Mouse (Mus musculus): ENCODE measurements around the gene Tmem44. TPM values are rescaled to one million over a fixed set of nuclear protein-coding genes. Genes with fewer than 3 reads are reported as not detected.
"Not testable (repeated sequence)": the region's sequence is repeated elsewhere in the genome, so short reads cannot be mapped to it uniquely, and the experiment has no call there.

The Tmem44 gene
- polyA plus RNA-seq, 1 experiment from 2014 or later: 76.4 TPM

- Histone ChIP-seq H3K36me3 (replicated peaks; ENCODE audit: control insufficient read depth, insufficient read depth) (no peaks in the 10 kb centered on the region), H3K4me1 (replicated peaks; ENCODE audit: control insufficient read depth, insufficient read depth, low read length) (no peaks in the 10 kb centered on the region), H3K27me3 (ENCODE audit: control insufficient read depth, insufficient read depth, low read length) (no peaks in the 10 kb centered on the region), H3K9ac (no peak overlapping the region), H3K27ac (no peak overlapping the region), H3K9me3 (ENCODE audit: control insufficient read depth, low read length) (0 out of 2 replicates have a peak, but pooled peaks cover 3% of the 10 kb centered on the region), H3K4me2 (replicated peaks) (no peak overlapping the region), H3K4me3 (replicated peaks; ENCODE audit: low read length) (no peak overlapping the region)
- no peak for ATAC-seq (ENCODE audit: low FRiP score)
- no peak for DNase-seq (ENCODE audit: low spot score)
- WGBS: 68% methylated on average over 5 of the region's 5 CpGs
These were observed 78.2 kb downstream of the Tmem44 start for GRCm38 (mm10) chr16:30472447-30472846.

GRCm38 (mm10) chr16:30471912-30472311 is 78.7 kb downstream of the Tmem44 start:
- no peak overlapping the region for H3K27ac ChIP-seq
- no peak overlapping the region for H3K4me3 ChIP-seq (replicated peaks; ENCODE audit: low read length)
- no peaks in the 10 kb centered on the region for H3K4me1 ChIP-seq (replicated peaks; ENCODE audit: control insufficient read depth, insufficient read depth, low read length)
- no peaks in the 10 kb centered on the region for H3K27me3 ChIP-seq (ENCODE audit: control insufficient read depth, insufficient read depth, low read length)
- H3K36me3 ChIP-seq (replicated peaks; ENCODE audit: control insufficient read depth, insufficient read depth): no peaks in the 10 kb centered on the region
- WGBS: 92% methylated on average over 2 of the region's 2 CpGs
- DNase-seq (ENCODE audit: low spot score) (no peak), ATAC-seq (ENCODE audit: low FRiP score) (no peak)
- no peak overlapping the region for H3K4me2 ChIP-seq (replicated peaks)
- H3K9me3 ChIP-seq (ENCODE audit: control insufficient read depth, low read length): no peaks in the 10 kb centered on the region
- no peak overlapping the region for H3K9ac ChIP-seq

- ATAC-seq (ENCODE audit: low FRiP score) (no peak), DNase-seq (ENCODE audit: low spot score) (no peak)
- no peaks in the 10 kb centered on the region for H3K9me3 ChIP-seq (ENCODE audit: control insufficient read depth, low read length)
- no peak overlapping the region for H3K4me3 ChIP-seq (replicated peaks; ENCODE audit: low read length)
- H3K4me2 ChIP-seq (replicated peaks): no peak overlapping the region
- H3K27me3 ChIP-seq (ENCODE audit: control insufficient read depth, insufficient read depth, low read length): no peaks in the 10 kb centered on the region
- H3K9ac ChIP-seq: no peak overlapping the region
- H3K36me3 ChIP-seq (replicated peaks; ENCODE audit: control insufficient read depth, insufficient read depth): no peaks in the 10 kb centered on the region
- H3K4me1 ChIP-seq (replicated peaks; ENCODE audit: control insufficient read depth, insufficient read depth, low read length): no peaks in the 10 kb centered on the region
- H3K27ac ChIP-seq: no peak overlapping the region
- 95% methylated on average over 6 of the region's 6 CpGs for WGBS
These were observed 81.7 kb downstream of the Tmem44 start for GRCm38 (mm10) chr16:30468944-30469343.

- 0 out of 2 replicates have a peak, but pooled peaks cover 4% of the 10 kb centered on the region for H3K9me3 ChIP-seq (ENCODE audit: control insufficient read depth, low read length)
- no peak overlapping the region for H3K9ac ChIP-seq
- no peaks in the 10 kb centered on the region for H3K36me3 ChIP-seq (replicated peaks; ENCODE audit: control insufficient read depth, insufficient read depth)
- no peak overlapping the region for H3K4me3 ChIP-seq (replicated peaks; ENCODE audit: low read length)
- H3K4me1 ChIP-seq (replicated peaks; ENCODE audit: control insufficient read depth, insufficient read depth, low read length): no peaks in the 10 kb centered on the region
- H3K27me3 ChIP-seq (ENCODE audit: control insufficient read depth, insufficient read depth, low read length): no peaks in the 10 kb centered on the region
- ATAC-seq (ENCODE audit: low FRiP score) (no peak), DNase-seq (ENCODE audit: low spot score) (no peak)
- H3K27ac ChIP-seq: no peak overlapping the region
- H3K4me2 ChIP-seq (replicated peaks): no peak overlapping the region
- WGBS: 75% methylated on average over 5 of the region's 5 CpGs
These were observed 84.9 kb downstream of the Tmem44 start for GRCm38 (mm10) chr16:30465680-30466298.

- WGBS: 92% methylated on average over 3 of the region's 3 CpGs
- not testable (repeated sequence) for H3K36me3 ChIP-seq (replicated peaks; ENCODE audit: control insufficient read depth, insufficient read depth)
These were observed 85.9 kb downstream of the Tmem44 start for GRCm38 (mm10) chr16:30464742-30465141.

More at GRCm38 (mm10) chr16:30464742-30465141, 85.9 kb downstream of the Tmem44 start:
- H3K4me2 ChIP-seq (replicated peaks); H3K27ac ChIP-seq; DNase-seq (ENCODE audit: low spot score); H3K4me3 ChIP-seq (replicated peaks; ENCODE audit: low read length); H3K27me3 ChIP-seq (ENCODE audit: control insufficient read depth, insufficient read depth, low read length); ATAC-seq (ENCODE audit: low FRiP score); H3K9me3 ChIP-seq (ENCODE audit: control insufficient read depth, low read length); H3K9ac ChIP-seq; H3K4me1 ChIP-seq (replicated peaks; ENCODE audit: control insufficient read depth, insufficient read depth, low read length): not testable (repeated sequence)

Other genes starting within 250 kb of the Tmem44 start
- 0.64 and 0.68 TPM in 2 replicates for gene Gp5, start 240.1 kb downstream of the Tmem44 start, polyA plus RNA-seq (2014; fragmentation: Nextera tagmentation; extraction: Ambion mirVana)
- 12.3 and 13.4 TPM in 2 replicates for gene Atp13a3, start 144.9 kb downstream of the Tmem44 start, polyA plus RNA-seq (2014; fragmentation: Nextera tagmentation; extraction: Ambion mirVana)
- 44.3 and 50.0 TPM in 2 replicates for gene Lsg1, start 36.8 kb upstream of the Tmem44 start, polyA plus RNA-seq (2014; fragmentation: Nextera tagmentation; extraction: Ambion mirVana)
- gene Fam43a, start 48.9 kb upstream of the Tmem44 start, polyA plus RNA-seq (2014; fragmentation: Nextera tagmentation; extraction: Ambion mirVana): 10.2 and 10.7 TPM in 2 replicates

Data from hindbrain, embryonic 14.5 days (tissue).